Mouse (Mus musculus): ENCODE data around the gene Stx11.

DNA sequence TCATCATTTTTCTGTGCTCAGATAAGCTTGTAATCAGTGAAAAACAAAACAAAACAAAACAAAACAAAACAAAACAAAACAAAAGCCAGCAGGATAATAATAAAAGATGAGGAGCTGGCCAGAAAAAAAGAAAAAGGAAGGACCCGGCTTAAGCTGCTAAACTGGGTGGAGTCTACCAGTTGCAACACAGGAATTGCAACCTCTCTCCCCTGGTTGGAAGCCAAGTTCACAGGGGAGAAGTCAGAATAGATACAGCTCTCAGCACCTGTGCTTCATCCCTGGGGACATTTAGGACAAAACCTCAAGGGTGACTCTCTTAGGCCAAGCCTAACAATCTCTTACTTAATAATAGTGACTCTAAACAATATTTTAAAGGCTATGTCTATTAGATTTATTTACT lies 8.3 kb downstream of the Stx11 start:
- TF ChIP-seq CTCF (IDR thresholded peaks at IDR 0.05; ENCODE audit: low read depth, low read length), result no peak
- TF ChIP-seq POLR2A (IDR thresholded peaks at IDR 0.05; ENCODE audit: borderline replicate concordance, low read depth, low read length), result no peak

All from bone marrow macrophage, adult 2 months (primary cell).